Mouse (Mus musculus): ENCODE data around the gene Slc30a2. TPM values are rescaled to one million over a fixed set of nuclear protein-coding genes. Genes with fewer than 3 reads are reported as not detected.
"Not testable (repeated sequence)": the region's sequence is repeated elsewhere in the genome, so short reads cannot be mapped to it uniquely, and the experiment has no call there.

Slc30a2 gene
- total RNA-seq, 1 experiment, result 24.3 TPM

GRCm38 (mm10) chr4:134328151-134328550 is 14.8 kb upstream of the Slc30a2 start:
- in situ Hi-C loops (cut with MboI; ENCODE audit: low sequenced_read_pairs in 2 of 2, unreplicated experiment in 2 of 2), result no loop called here
- Histone ChIP-seq H3K27ac (ENCODE audit: insufficient read depth, low read depth, low read length, poor library complexity, severe bottlenecking) (peak overlapping the region; percentile 46; the same call in 1 of the 2 replicates), H3K9me3 (ENCODE audit: control insufficient read depth, insufficient read depth, low read depth, low read length) (no peaks in the 10 kb centered on the region), H3K4me3 (ENCODE audit: insufficient read depth in 1 of 2, low read depth in 1 of 2, low read length in 2 of 2, poor library complexity in 1 of 2, severe bottlenecking in 1 of 2) (no peak overlapping the region), H3K9ac (ENCODE audit: insufficient read depth, low read depth, low read length, poor library complexity, severe bottlenecking) (no peak overlapping the region; the same call in 1 of the 2 replicates), H3K4me1 (ENCODE audit: control insufficient read depth in 2 of 2, insufficient read depth in 2 of 2, low read length in 2 of 2, poor library complexity in 1 of 2) (peaks cover 7 to 24% of the 10 kb centered on the region in 2 experiments), H3K36me3 (ENCODE audit: control insufficient read depth, insufficient read depth, low read length, poor library complexity, severe bottlenecking) (no peaks in the 10 kb centered on the region)
- TF ChIP-seq HCFC1 (IDR thresholded peaks at IDR 0.05; ENCODE audit: borderline replicate concordance, insufficient read depth, low read length) (no peak), ZC3H11A (IDR thresholded peaks at IDR 0.05; ENCODE audit: borderline replicate concordance, low read depth, low read length) (no peak), MAFK (IDR thresholded peaks at IDR 0.05; ENCODE audit: insufficient read depth, low read depth, low read length) (no peak), ZNF384 (IDR thresholded peaks at IDR 0.05; ENCODE audit: low read depth, low read length) (no peak), CHD2 (IDR thresholded peaks at IDR 0.05; ENCODE audit: low read depth, low read length) (no peak)
- DNase-seq (ENCODE audit: low read depth, low spot score), result no peak

GRCm38 (mm10) chr4:134328832-134329231 is 14.1 kb upstream of the Slc30a2 start:
- in situ Hi-C loops (cut with MboI; ENCODE audit: low sequenced_read_pairs in 2 of 2, unreplicated experiment in 2 of 2), result no loop called here
- TF ChIP-seq HCFC1 (IDR thresholded peaks at IDR 0.05; ENCODE audit: borderline replicate concordance, insufficient read depth, low read length) (no peak), ZNF384 (IDR thresholded peaks at IDR 0.05; ENCODE audit: low read depth, low read length) (no peak), MAFK (IDR thresholded peaks at IDR 0.05; ENCODE audit: insufficient read depth, low read depth, low read length) (no peak), CHD2 (IDR thresholded peaks at IDR 0.05; ENCODE audit: low read depth, low read length) (no peak), ZC3H11A (IDR thresholded peaks at IDR 0.05; ENCODE audit: borderline replicate concordance, low read depth, low read length) (no peak)
- no peak overlapping the region for H3K4me3 ChIP-seq (ENCODE audit: insufficient read depth in 1 of 2, low read depth in 1 of 2, low read length in 2 of 2, poor library complexity in 1 of 2, severe bottlenecking in 1 of 2)
- H3K9ac ChIP-seq (ENCODE audit: insufficient read depth, low read depth, low read length, poor library complexity, severe bottlenecking), result no peak overlapping the region
- no peaks in the 10 kb centered on the region for H3K9me3 ChIP-seq (ENCODE audit: control insufficient read depth, insufficient read depth, low read depth, low read length)
- H3K36me3 ChIP-seq (ENCODE audit: control insufficient read depth, insufficient read depth, low read length, poor library complexity, severe bottlenecking), result no peaks in the 10 kb centered on the region
- DNase-seq (ENCODE audit: low read depth, low spot score), result no peak
- peaks cover 7 to 24% of the 10 kb centered on the region in 2 experiments for H3K4me1 ChIP-seq (ENCODE audit: control insufficient read depth in 2 of 2, insufficient read depth in 2 of 2, low read length in 2 of 2, poor library complexity in 1 of 2)
- peak overlapping the region; percentile 27; the same call in 1 of the 2 replicates for H3K27ac ChIP-seq (ENCODE audit: insufficient read depth, low read depth, low read length, poor library complexity, severe bottlenecking)

GRCm38 (mm10) chr4:134330281-134330680 is 12.7 kb upstream of the Slc30a2 start:
- H3K36me3 ChIP-seq (ENCODE audit: control insufficient read depth, insufficient read depth, low read length, poor library complexity, severe bottlenecking), result no peaks in the 10 kb centered on the region
- no peak for TF ChIP-seq HCFC1 (IDR thresholded peaks at IDR 0.05; ENCODE audit: borderline replicate concordance, insufficient read depth, low read length)
- TF ChIP-seq MAFK (IDR thresholded peaks at IDR 0.05; ENCODE audit: insufficient read depth, low read depth, low read length), result no peak
- TF ChIP-seq ZC3H11A (IDR thresholded peaks at IDR 0.05; ENCODE audit: borderline replicate concordance, low read depth, low read length), result no peak
- no peak for TF ChIP-seq ZNF384 (IDR thresholded peaks at IDR 0.05; ENCODE audit: low read depth, low read length)
- no peak for TF ChIP-seq CHD2 (IDR thresholded peaks at IDR 0.05; ENCODE audit: low read depth, low read length)
- peaks cover 7 to 24% of the 10 kb centered on the region in 2 experiments for H3K4me1 ChIP-seq (ENCODE audit: control insufficient read depth in 2 of 2, insufficient read depth in 2 of 2, low read length in 2 of 2, poor library complexity in 1 of 2)
- DNase-seq (ENCODE audit: low read depth, low spot score), result no peak
- no peaks in the 10 kb centered on the region for H3K9me3 ChIP-seq (ENCODE audit: control insufficient read depth, insufficient read depth, low read depth, low read length)
- H3K9ac ChIP-seq (ENCODE audit: insufficient read depth, low read depth, low read length, poor library complexity, severe bottlenecking), result no peak overlapping the region
- in situ Hi-C loops (cut with MboI; ENCODE audit: low sequenced_read_pairs in 2 of 2, unreplicated experiment in 2 of 2), result no loop called here
- no peak overlapping the region; the same call in 1 of the 2 replicates for H3K27ac ChIP-seq (ENCODE audit: insufficient read depth, low read depth, low read length, poor library complexity, severe bottlenecking)
- no peak overlapping the region for H3K4me3 ChIP-seq (ENCODE audit: insufficient read depth in 1 of 2, low read depth in 1 of 2, low read length in 2 of 2, poor library complexity in 1 of 2, severe bottlenecking in 1 of 2)

- H3K9ac ChIP-seq (ENCODE audit: insufficient read depth, low read depth, low read length, poor library complexity, severe bottlenecking); H3K27ac ChIP-seq (ENCODE audit: insufficient read depth, low read depth, low read length, poor library complexity, severe bottlenecking); H3K4me3 ChIP-seq (ENCODE audit: insufficient read depth in 1 of 2, low read depth in 1 of 2, low read length in 2 of 2, poor library complexity in 1 of 2, severe bottlenecking in 1 of 2); in situ Hi-C loops (cut with MboI; ENCODE audit: low sequenced_read_pairs in 2 of 2, unreplicated experiment in 2 of 2); H3K36me3 ChIP-seq (ENCODE audit: control insufficient read depth, insufficient read depth, low read length, poor library complexity, severe bottlenecking); DNase-seq (ENCODE audit: low read depth, low spot score); H3K9me3 ChIP-seq (ENCODE audit: control insufficient read depth, insufficient read depth, low read depth, low read length): not testable (repeated sequence)
- peaks cover 0 to 11% of the 10 kb centered on the region in 2 experiments; a peak in 2 of 4 replicates for H3K4me1 ChIP-seq (ENCODE audit: control insufficient read depth in 2 of 2, insufficient read depth in 2 of 2, low read length in 2 of 2, poor library complexity in 1 of 2)
Measured at GRCm38 (mm10) chr4:134341231-134341630, 1.8 kb upstream of the Slc30a2 start.

GRCm38 (mm10) chr4:134342213-134342779 is 685 bp upstream of the Slc30a2 start:
- Histone ChIP-seq H3K4me1 (ENCODE audit: control insufficient read depth in 2 of 2, insufficient read depth in 2 of 2, low read length in 2 of 2, poor library complexity in 1 of 2) (peaks cover 0 to 11% of the 10 kb centered on the region in 2 experiments; a peak in 2 of 4 replicates), H3K36me3 (ENCODE audit: control insufficient read depth, insufficient read depth, low read length, poor library complexity, severe bottlenecking) (peaks cover 3% of the 10 kb centered on the region; the same call in 1 of the 2 replicates), H3K9ac (ENCODE audit: insufficient read depth, low read depth, low read length, poor library complexity, severe bottlenecking) (no peak overlapping the region; the same call in 1 of the 2 replicates), H3K27ac (ENCODE audit: insufficient read depth, low read depth, low read length, poor library complexity, severe bottlenecking) (no peak overlapping the region; the same call in 1 of the 2 replicates), H3K4me3 (ENCODE audit: insufficient read depth in 1 of 2, low read depth in 1 of 2, low read length in 2 of 2, poor library complexity in 1 of 2, severe bottlenecking in 1 of 2) (peak overlapping the region; percentile 1 to 73; a peak in 2 of 4 replicates), H3K9me3 (ENCODE audit: control insufficient read depth, insufficient read depth, low read depth, low read length) (no peaks in the 10 kb centered on the region)
- DNase-seq (ENCODE audit: low read depth, low spot score), result no peak
- TF ChIP-seq HCFC1 (IDR thresholded peaks at IDR 0.05; ENCODE audit: borderline replicate concordance, insufficient read depth, low read length) (no peak), CHD2 (IDR thresholded peaks at IDR 0.05; ENCODE audit: low read depth, low read length) (no peak), ZNF384 (IDR thresholded peaks at IDR 0.05; ENCODE audit: low read depth, low read length) (no peak)
- in situ Hi-C loops (cut with MboI; ENCODE audit: low sequenced_read_pairs in 2 of 2, unreplicated experiment in 2 of 2), result no loop called here

Data from ES-E14 (cell line).